Mouse (Mus musculus) stomach, embryonic 15.5 days (tissue): ENCODE results near the gene Slc16a11. TPM values are rescaled to one million over a fixed set of nuclear protein-coding genes. Genes with fewer than 3 reads are reported as not detected.
"Not testable (repeated sequence)": the region's sequence is repeated elsewhere in the genome, so short reads cannot be mapped to it uniquely, and the experiment has no call there.

ENCODE experiments used
- ATAC-seq: fragments of 200-750 bp; cut with Nextera tagmentation; 2 replicates; pipeline ENCODE4 v1.8.0; 2017; ENCODE audit warnings: low read depth, moderate number of reproducible peaks, moderate TSS enrichment; ENCODE audit not compliant: insufficient read depth, low FRiP score
- H3K27ac ChIP-seq: fragments of 300-500 bp; sonication (generic); 2 replicates; pipeline ENCODE4 v1.5.1; 2015; ENCODE audit warnings: mild to moderate bottlenecking, inconsistent platforms
- H3K27me3 ChIP-seq: fragments of 300-500 bp; sonication (generic); replicated peaks from 2 replicates; pipeline ENCODE4 v1.6.1; 2015; ENCODE audit warnings: inconsistent platforms
- H3K36me3 ChIP-seq: fragments of 300-500 bp; sonication (generic); 2 replicates; pipeline ENCODE4 v1.6.1; 2015; ENCODE audit warnings: inconsistent platforms
- H3K4me1 ChIP-seq: fragments of 300-500 bp; sonication (generic); 2 replicates; pipeline ENCODE4 v1.6.1; 2015; ENCODE audit warnings: inconsistent platforms
- H3K4me2 ChIP-seq: fragments of 300-500 bp; sonication (generic); 2 replicates; pipeline ENCODE4 v1.6.1; 2015; ENCODE audit warnings: mild to moderate bottlenecking, inconsistent platforms
- H3K4me3 ChIP-seq: fragments of 300-500 bp; sonication (generic); replicated peaks from 2 replicates; pipeline ENCODE4 v1.5.1; 2015; ENCODE audit warnings: inconsistent platforms
- H3K9ac ChIP-seq: fragments of 300-500 bp; sonication (generic); 2 replicates; pipeline ENCODE4 v1.6.1; 2015; ENCODE audit warnings: inconsistent platforms
- H3K9me3 ChIP-seq: fragments of 300-500 bp; sonication (generic); 2 replicates; pipeline ENCODE4 v1.6.1; 2016; ENCODE audit warnings: inconsistent platforms
- WGBS: fragments of 180-500 bp; shearing (Covaris S2); methylation state at CpG from one replicate; pipeline ENCODE4 v1.1.7; 2015; 5-methylcytosine and 5-hydroxymethylcytosine counted together
- polyA plus RNA-seq: library from polyadenylated mRNA; unstranded; fragments of >200 nt; fragmentation: Nextera tagmentation; extraction: Ambion mirVana; gene quantifications from 2 replicates; pipeline ENCODE4 v1.2.1, GENCODE M21; 2015

Slc16a11 gene
- polyA plus RNA-seq = 1.4 and 2.4 TPM in 2 replicates

DNA sequence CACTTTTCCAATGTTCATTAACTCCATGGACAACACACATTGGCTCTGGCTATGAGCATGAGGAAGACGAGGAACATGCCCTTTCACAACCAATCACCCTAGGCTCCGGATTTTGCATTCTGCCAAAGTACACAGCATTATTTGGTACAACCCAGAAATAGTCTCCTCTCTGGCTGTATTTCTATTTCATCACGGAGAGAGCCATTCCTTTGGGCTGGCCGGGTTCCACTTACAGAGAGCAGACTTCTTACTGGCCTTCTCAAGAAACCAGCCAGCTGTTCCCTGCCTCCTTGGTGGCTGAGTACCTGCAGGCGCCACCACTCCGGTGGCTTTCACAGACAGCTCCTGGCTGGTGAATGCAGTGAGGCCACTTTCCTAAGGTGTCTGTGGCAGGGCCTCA is at the start of gene Slc16a11:
Slc16a11 (plus strand) TSS at position 330 of the 400 bp plus-strand sequence.
- H3K9ac ChIP-seq = no peak within 1 kb of the TSS
- no peak within 1 kb of the TSS for H3K27ac ChIP-seq
- no peaks in the 10 kb centered on the region for H3K36me3 ChIP-seq
- H3K27me3 ChIP-seq = peaks cover 31% of the 10 kb centered on the region
- H3K9me3 ChIP-seq = no peaks in the 10 kb centered on the region
- ATAC-seq = no peak
- WGBS = 51% methylated on average over 6 of the region's 6 CpGs
- peak within 1 kb of the TSS; percentile 67 for H3K4me2 ChIP-seq
- peaks cover 17% of the 10 kb centered on the region for H3K4me1 ChIP-seq
- H3K4me3 ChIP-seq = peak within 1 kb of the TSS; percentile 27; the same call in 1 of the 2 replicates

DNA sequence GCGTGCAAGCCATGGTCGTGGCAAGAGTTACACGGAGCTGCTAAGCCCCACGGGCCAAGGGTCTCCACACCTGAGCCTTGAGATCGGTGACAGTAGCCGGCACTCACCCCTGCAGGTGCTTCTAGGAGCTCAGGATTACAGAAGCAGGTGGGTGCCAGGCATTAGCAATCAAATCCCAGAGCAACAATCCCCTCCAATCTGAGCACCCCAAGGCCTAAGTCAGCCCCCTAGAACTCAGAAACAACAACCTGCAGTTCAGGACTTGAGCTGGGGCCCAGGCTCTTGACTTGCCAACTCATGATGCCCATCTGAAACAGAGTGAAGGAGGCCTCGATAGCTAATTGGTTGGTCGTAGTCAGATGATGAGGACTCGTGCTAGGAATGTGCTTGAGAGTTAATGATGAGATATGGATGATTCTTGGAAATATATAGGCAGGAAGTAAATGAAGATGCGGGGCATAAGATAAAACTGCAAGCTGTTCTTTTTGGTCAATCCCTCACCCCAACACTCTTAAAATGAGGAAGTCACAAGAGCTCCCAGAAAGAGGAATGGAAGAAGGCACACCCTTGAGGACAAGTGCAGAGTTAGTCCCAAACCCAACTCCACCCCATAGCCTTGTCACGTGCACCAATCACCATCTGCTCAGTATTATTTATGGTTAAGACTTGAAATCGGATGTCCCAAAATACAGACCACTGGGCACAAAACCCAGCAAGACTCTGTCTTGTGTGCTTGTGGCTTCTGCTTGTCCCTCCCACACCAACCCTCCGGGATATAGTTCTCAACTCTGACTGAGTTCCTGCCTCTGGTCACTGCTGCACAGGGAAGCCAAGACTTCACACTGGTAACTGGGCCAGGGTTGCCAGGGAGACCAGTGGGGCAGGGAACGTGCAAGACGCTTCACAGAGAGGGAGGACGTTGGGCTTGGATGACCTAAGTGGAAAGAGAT is 46.3 kb upstream of the Slc16a11 start:
- Histone ChIP-seq H3K27me3 (no peaks in the 10 kb centered on the region), H3K27ac (no peak overlapping the region), H3K4me3 (no peak overlapping the region), H3K36me3 (no peaks in the 10 kb centered on the region), H3K4me1 (no peaks in the 10 kb centered on the region), H3K9me3 (no peaks in the 10 kb centered on the region), H3K4me2 (no peak overlapping the region), H3K9ac (no peak overlapping the region)
- 69% methylated on average over 16 of the region's 16 CpGs for WGBS
- no peak for ATAC-seq

DNA sequence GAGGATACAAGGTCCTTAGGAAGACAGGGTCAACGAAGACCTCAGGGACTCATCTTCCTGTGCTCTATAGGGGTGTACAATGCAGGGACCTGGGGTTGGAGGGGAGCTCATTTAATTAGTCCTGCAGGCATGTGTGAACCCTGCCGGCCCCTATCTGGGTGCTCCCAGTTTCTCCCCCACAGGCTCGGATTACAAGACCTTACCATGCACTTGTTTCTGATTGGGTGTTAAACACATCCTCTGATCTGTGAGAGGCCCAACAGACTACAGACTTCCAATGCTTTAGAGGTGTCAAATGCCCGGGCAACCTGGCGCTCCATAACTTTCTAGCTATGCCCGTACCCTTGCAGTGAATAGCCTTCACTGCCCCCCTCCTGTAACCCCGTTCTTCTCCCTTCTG is 44.4 kb upstream of the Slc16a11 start:
- no peak overlapping the region for H3K9ac ChIP-seq
- ATAC-seq = no peak
- H3K27me3 ChIP-seq = no peaks in the 10 kb centered on the region
- H3K4me3 ChIP-seq = no peak overlapping the region
- no peak overlapping the region for H3K4me2 ChIP-seq
- no peak overlapping the region for H3K27ac ChIP-seq
- no peaks in the 10 kb centered on the region for H3K9me3 ChIP-seq
- H3K4me1 ChIP-seq = no peaks in the 10 kb centered on the region
- 46% methylated on average over 7 of the region's 7 CpGs for WGBS
- H3K36me3 ChIP-seq = no peaks in the 10 kb centered on the region

DNA sequence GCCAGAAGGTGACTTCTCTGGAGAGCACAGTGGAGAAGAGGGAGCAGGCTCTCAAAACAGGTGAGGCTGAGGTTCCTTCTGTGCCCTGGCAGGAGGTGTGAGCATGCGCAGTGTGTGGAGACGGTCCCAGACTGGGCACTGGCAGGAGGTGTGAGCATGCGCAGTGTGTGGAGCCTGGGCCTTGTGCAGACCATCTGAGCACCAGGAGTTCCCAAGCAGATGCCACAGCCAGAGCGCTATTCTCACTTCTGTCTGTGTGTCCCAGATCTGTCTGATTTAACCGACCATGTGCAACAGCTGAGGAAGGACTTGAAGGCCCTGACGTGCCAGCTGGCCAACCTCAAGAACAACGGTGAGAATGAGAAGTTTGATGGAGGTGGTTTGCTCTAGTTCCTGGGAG is 43.1 kb upstream of the Slc16a11 start:
- H3K4me3 ChIP-seq, H3K27ac ChIP-seq, H3K4me2 ChIP-seq, H3K36me3 ChIP-seq, H3K9me3 ChIP-seq, H3K27me3 ChIP-seq, ATAC-seq, H3K4me1 ChIP-seq, H3K9ac ChIP-seq: not testable (repeated sequence)
- WGBS = 83% methylated on average over 7 of the region's 7 CpGs

DNA sequence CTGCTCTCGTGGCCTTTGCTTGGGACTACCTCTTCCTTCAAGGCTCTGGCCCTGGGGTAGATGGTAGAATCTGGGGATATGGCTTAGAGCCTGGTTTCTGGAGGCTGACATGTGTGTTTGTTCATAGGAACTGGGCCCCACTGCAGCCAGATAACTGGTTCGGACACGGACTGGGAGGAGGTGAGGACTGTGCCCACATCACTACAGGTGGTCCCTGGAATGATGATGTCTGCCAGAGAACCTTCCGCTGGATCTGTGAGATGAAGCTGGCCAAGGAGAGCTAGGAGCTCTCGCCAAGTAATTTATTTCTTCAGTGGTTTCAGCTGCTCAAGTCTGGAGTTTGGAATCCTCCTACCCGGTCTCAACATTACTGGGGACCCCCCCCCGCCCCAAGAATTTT is 42.3 kb upstream of the Slc16a11 start:
- Histone ChIP-seq H3K4me2 (no peak overlapping the region), H3K4me1 (no peaks in the 10 kb centered on the region), H3K9ac (no peak overlapping the region), H3K27me3 (no peaks in the 10 kb centered on the region), H3K4me3 (no peak overlapping the region), H3K27ac (no peak overlapping the region), H3K9me3 (no peaks in the 10 kb centered on the region), H3K36me3 (no peaks in the 10 kb centered on the region)
- no peak for ATAC-seq
- WGBS = 68% methylated on average over 7 of the region's 7 CpGs

DNA sequence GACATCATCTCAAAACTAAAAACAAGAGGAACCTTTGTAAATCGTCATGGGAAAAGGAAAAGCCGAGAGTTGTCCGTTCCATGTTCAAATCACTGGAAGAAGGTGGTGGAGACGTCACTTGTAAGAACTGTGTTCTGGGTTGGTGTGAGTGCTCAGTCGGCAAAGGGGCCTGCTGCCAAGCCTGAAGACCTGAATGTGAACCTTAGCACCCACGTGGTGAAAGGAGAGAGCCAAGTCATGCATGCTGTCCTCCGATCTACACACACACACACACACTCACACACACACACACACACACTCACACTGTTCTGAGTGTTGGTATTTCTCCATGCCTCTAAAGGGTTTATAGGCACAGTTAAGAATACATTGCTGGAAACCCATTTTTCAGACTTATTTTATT is 41.4 kb upstream of the Slc16a11 start:
- WGBS = 72% methylated on average over 7 of the region's 7 CpGs
- Histone ChIP-seq H3K9me3 (no peaks in the 10 kb centered on the region), H3K4me2 (no peak overlapping the region), H3K36me3 (no peaks in the 10 kb centered on the region), H3K9ac (no peak overlapping the region), H3K4me1 (no peaks in the 10 kb centered on the region), H3K27ac (no peak overlapping the region), H3K27me3 (no peaks in the 10 kb centered on the region), H3K4me3 (no peak overlapping the region)
- no peak for ATAC-seq

DNA sequence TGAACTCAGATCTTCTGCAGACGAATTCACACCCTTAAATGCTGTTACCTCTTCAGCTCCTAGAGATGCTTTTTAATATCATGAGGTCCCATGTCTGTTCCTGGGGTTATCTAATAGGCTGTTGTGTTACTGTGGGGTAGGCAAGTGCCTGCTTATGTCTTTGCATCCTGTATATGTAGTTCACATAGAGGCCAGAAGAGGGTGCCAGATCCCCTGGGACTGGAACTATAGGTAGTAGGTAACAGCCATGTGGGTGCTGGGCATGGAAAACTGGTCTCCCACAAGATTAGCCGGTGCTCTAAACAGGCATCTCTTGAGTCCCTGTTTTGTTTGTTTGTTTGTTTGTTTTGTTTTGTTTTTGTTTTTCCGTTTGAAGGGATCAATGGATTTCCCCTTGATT is 40.7 kb upstream of the Slc16a11 start:
- WGBS = 47% methylated on average over 3 of the region's 3 CpGs
- ATAC-seq = no peak
- H3K36me3 ChIP-seq = no peaks in the 10 kb centered on the region

DNA sequence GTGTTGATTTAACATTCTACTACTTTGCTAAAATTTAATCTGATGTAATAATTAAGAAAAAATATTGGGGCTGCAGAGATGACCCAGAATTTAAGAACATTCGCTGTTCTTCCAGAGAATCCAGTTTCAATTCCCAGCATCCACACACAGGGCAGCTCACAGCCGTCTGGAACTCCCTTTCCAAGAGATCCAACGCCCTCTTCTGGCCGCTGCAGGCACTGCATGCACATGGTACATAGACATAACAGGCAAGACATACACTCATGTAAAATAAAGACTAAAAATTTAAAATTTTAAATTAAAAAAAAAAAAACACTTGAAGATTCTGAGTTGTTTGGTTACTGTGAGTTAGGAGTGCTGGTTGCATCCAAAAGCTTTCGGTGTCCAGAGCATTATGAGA is 40.3 kb upstream of the Slc16a11 start:
- no peak overlapping the region for H3K27ac ChIP-seq
- H3K9me3 ChIP-seq = no peaks in the 10 kb centered on the region
- no peak overlapping the region for H3K4me2 ChIP-seq
- no peaks in the 10 kb centered on the region for H3K36me3 ChIP-seq
- H3K4me3 ChIP-seq = no peak overlapping the region
- H3K4me1 ChIP-seq = no peaks in the 10 kb centered on the region
- no peaks in the 10 kb centered on the region for H3K27me3 ChIP-seq
- H3K9ac ChIP-seq = no peak overlapping the region
- no peak for ATAC-seq
- 52% methylated on average over 5 of the region's 5 CpGs for WGBS

More for the DNA sequence above, 40.7 kb upstream of the Slc16a11 start:
- Histone ChIP-seq H3K4me3 (no peak overlapping the region), H3K4me2 (no peak overlapping the region), H3K4me1 (no peaks in the 10 kb centered on the region), H3K9me3 (no peaks in the 10 kb centered on the region), H3K27ac (no peak overlapping the region), H3K27me3 (no peaks in the 10 kb centered on the region), H3K9ac (no peak overlapping the region)

DNA sequence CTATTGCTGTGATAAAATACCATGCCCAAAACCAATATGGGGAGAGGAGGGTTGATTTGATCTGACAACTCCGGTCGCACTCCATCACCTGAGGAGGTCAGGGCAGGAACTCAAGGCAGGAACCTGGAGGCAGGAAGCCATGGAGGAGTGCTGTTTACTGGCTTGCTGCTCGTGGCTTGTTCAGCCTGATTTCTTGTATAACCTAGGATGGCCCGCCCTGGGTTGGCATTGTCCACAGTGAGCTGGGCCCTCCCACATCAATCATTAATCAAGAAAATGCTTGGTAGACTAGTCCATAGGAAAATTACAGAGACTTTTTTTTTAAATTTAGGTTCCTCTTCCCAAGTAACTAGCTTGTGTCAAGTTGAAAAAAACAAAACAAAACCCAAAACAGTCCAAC is 38.1 kb upstream of the Slc16a11 start:
- Histone ChIP-seq H3K9me3 (no peaks in the 10 kb centered on the region), H3K4me3 (no peak overlapping the region), H3K27me3 (no peaks in the 10 kb centered on the region), H3K4me1 (no peaks in the 10 kb centered on the region), H3K27ac (no peak overlapping the region), H3K4me2 (no peak overlapping the region), H3K9ac (no peak overlapping the region), H3K36me3 (no peaks in the 10 kb centered on the region)
- no peak for ATAC-seq
- WGBS = 70% methylated on average over 4 of the region's 4 CpGs

DNA sequence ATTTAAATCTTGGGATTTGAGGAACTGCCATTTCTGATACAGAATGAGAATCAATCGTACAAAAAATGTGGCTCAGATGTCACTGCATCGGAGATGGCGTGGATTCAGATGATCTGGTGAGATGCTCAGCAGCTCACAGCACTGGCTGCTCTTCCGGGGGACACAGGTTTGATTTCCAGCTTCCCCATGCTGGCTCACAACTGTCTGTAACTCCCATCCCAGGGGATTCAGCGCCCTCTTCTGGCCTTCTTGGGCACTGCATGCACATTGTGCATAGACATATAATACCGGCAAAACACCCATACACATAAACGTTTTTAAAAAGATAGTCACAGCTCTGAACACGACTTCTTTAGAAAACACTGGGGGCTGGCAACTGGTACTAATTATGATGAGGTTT is 34.9 kb upstream of the Slc16a11 start:
- no peaks in the 10 kb centered on the region for H3K9me3 ChIP-seq
- no peak overlapping the region for H3K9ac ChIP-seq
- no peaks in the 10 kb centered on the region for H3K36me3 ChIP-seq
- H3K27ac ChIP-seq = no peak overlapping the region
- H3K27me3 ChIP-seq = no peaks in the 10 kb centered on the region
- H3K4me2 ChIP-seq = no peak overlapping the region
- no peak for ATAC-seq
- 68% methylated on average over 8 of the region's 8 CpGs for WGBS
- no peaks in the 10 kb centered on the region for H3K4me1 ChIP-seq
- no peak overlapping the region for H3K4me3 ChIP-seq

DNA sequence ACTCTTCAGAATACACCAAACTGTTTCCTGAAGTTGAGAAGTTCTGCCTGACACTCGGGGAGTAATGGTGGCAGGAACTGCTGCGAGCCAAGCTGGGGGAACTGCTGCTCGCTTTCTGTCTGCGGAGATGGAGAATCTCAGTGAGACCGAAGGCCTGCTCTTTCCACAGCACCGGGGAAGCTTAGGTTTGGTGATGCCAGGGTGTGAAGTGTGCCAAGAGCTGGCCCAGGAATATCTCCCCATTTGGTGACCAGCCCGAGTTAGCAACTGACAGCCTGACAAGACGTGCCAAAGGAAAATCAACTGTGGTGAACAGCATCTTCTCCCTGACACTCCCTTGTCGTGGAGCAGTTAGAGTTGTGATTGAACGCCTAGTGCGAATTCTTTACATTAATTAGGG is 34.2 kb upstream of the Slc16a11 start:
- Histone ChIP-seq H3K4me3 (no peak overlapping the region), H3K36me3 (no peaks in the 10 kb centered on the region), H3K9ac (no peak overlapping the region), H3K4me2 (no peak overlapping the region), H3K9me3 (no peaks in the 10 kb centered on the region), H3K27me3 (no peaks in the 10 kb centered on the region), H3K27ac (no peak overlapping the region), H3K4me1 (no peaks in the 10 kb centered on the region)
- WGBS = 83% methylated on average over 11 of the region's 11 CpGs
- no peak for ATAC-seq

DNA sequence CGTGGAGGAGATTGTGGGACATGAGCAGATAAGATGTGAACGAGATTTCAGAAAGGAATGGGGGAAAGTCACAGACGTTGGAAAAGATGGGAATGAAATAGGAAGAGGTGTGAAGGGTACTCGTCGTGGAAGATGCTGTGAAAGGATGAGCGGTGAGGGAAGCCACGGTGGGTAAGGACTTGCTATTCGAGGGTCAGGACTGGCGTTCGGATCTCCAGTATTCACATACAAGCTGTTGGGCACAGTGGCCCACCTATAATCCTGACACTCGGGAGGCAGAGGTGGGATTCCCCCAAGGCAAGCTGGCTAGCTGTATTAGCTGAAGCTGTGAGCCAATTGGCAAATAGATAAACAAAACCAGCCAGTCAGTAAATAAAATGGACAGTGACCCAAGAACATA is 33.8 kb upstream of the Slc16a11 start:
- H3K27me3 ChIP-seq = no peaks in the 10 kb centered on the region
- H3K4me3 ChIP-seq = no peak overlapping the region
- H3K4me2 ChIP-seq = no peak overlapping the region
- no peak for ATAC-seq
- H3K36me3 ChIP-seq = no peaks in the 10 kb centered on the region
- no peak overlapping the region for H3K9ac ChIP-seq
- H3K9me3 ChIP-seq = no peaks in the 10 kb centered on the region
- no peak overlapping the region for H3K27ac ChIP-seq
- H3K4me1 ChIP-seq = no peaks in the 10 kb centered on the region
- 73% methylated on average over 11 of the region's 11 CpGs for WGBS
